Mouse (Mus musculus): Measurements from ENCODE around the gene Terb1. TPM values are rescaled to one million over a fixed set of nuclear protein-coding genes. Genes with fewer than 3 reads are reported as not detected.

Gene Terb1
- polyA plus RNA-seq, 1 experiment, result 6.7 TPM

DNA sequence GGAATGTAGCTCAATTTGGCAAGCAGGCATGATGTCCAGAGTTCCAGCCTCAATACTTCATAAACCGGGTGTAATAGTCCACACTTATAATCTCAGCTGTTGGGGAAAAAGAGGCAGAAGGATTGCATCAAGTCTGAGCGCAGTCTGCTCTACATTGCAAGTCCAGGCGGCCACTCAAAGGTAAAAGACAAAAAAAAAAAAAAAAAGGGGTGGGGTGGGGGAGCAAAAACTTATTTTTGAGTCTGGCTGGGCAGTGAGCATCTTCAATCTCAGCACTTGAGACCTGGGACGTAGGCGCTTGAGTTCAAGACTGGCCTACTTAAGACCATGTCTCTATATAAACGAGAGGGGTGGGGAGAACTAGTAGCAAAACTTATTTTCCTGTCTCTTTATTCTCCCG lies 23.8 kb upstream of the Terb1 start:
- peak overlapping the region; percentile 91; the same call in 1 of the 2 replicates for H3K27ac ChIP-seq (ENCODE audit: control insufficient read depth, insufficient read depth, low read depth, low read length)
- no peaks in the 10 kb centered on the region for H3K36me3 ChIP-seq (ENCODE audit: control insufficient read depth, insufficient read depth, low read length)
- H3K4me1 ChIP-seq (ENCODE audit: control insufficient read depth, insufficient read depth, low read length), result peaks cover 6% of the 10 kb centered on the region
- H3K27me3 ChIP-seq (ENCODE audit: control insufficient read depth, insufficient read depth, low read length), result no peaks in the 10 kb centered on the region
- peak overlapping the region; percentile 99 for H3K4me3 ChIP-seq (ENCODE audit: control insufficient read depth, low read depth, low read length)
- TF ChIP-seq POLR2A (IDR thresholded peaks at IDR 0.05; ENCODE audit: control insufficient read depth, low read depth, low read length), result no peak
- no peak for TF ChIP-seq CTCF (IDR thresholded peaks at IDR 0.05; ENCODE audit: control insufficient read depth, insufficient read depth, insufficient replicate concordance, low read depth, low read length)

DNA sequence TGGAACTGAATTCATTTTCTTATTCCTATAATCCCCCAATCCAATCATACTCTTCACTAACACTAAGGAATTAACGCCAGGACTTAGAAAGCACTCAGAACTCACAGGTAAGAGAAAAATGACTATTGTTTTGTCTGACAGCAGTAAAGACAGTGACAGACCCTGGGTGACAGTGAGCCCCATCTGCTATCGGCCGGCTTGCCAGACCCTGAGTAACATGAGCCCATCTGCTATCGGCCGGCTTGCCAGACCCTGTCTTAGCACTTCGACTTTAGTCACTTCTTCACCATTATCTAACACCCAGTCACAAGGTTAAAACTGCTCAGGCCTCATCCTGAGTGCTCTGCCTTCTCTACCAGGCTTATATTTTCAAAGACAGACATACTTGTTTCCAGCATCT lies 20.0 kb upstream of the Terb1 start:
- Histone ChIP-seq H3K27me3 (ENCODE audit: control insufficient read depth, insufficient read depth, low read length) (no peaks in the 10 kb centered on the region), H3K36me3 (ENCODE audit: control insufficient read depth, insufficient read depth, low read length) (no peaks in the 10 kb centered on the region), H3K4me3 (ENCODE audit: control insufficient read depth, low read depth, low read length) (no peak overlapping the region), H3K4me1 (ENCODE audit: control insufficient read depth, insufficient read depth, low read length) (no peaks in the 10 kb centered on the region; the same call in 1 of the 2 replicates), H3K27ac (ENCODE audit: control insufficient read depth, insufficient read depth, low read depth, low read length) (no peak overlapping the region)
- TF ChIP-seq CTCF (IDR thresholded peaks at IDR 0.05; ENCODE audit: control insufficient read depth, insufficient read depth, insufficient replicate concordance, low read depth, low read length), result no peak
- TF ChIP-seq POLR2A (IDR thresholded peaks at IDR 0.05; ENCODE audit: control insufficient read depth, low read depth, low read length), result no peak

DNA sequence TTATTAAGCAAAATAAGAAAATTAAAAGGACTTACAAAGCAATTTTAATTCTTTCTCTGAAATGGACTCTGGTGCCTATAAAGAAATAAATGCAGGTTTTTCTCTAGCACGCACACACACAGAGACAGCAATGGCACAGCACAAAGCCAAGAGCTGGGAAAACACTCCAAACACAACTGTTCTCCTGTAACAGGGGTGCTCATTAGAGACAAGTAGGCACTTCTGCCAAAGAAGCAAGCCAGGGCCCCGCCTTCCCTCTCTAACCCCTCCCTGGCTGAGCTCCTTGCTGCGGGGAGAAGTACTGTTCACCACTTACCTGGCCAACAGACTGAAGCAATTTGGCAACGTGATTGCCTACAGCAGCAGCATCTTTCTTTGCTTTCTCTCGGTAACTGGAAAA lies 8.2 kb upstream of the Terb1 start:
- no peaks in the 10 kb centered on the region; the same call in 1 of the 2 replicates for H3K36me3 ChIP-seq (ENCODE audit: control insufficient read depth, insufficient read depth, low read length)
- TF ChIP-seq POLR2A (IDR thresholded peaks at IDR 0.05; ENCODE audit: control insufficient read depth, low read depth, low read length) (no peak), CTCF (IDR thresholded peaks at IDR 0.05; ENCODE audit: control insufficient read depth, insufficient read depth, insufficient replicate concordance, low read depth, low read length) (no peak)
- H3K27me3 ChIP-seq (ENCODE audit: control insufficient read depth, insufficient read depth, low read length), result no peaks in the 10 kb centered on the region
- H3K4me3 ChIP-seq (ENCODE audit: control insufficient read depth, low read depth, low read length), result no peak overlapping the region
- no peaks in the 10 kb centered on the region for H3K4me1 ChIP-seq (ENCODE audit: control insufficient read depth, insufficient read depth, low read length)
- no peak overlapping the region for H3K27ac ChIP-seq (ENCODE audit: control insufficient read depth, insufficient read depth, low read depth, low read length)

DNA sequence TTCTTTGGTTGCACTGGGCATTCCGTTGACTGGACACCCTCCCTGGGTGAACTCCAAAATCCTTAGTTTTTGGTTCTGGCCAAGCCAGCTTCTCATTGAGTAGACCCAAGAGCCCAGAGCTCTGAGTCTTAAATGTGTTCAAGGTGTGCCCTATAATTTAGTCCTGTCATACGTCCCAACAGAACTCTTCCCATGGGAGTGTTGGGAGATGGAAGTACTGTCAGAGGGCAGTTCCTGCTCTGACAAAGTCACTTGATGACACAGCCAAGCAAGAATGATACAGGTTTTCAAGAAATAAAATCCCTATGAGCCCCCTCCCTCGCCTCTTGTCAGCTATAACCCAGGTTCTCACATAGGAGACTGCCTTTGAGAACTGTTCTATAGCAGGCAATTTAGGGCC lies 424 bp upstream of the Terb1 start:
- H3K4me3 ChIP-seq (ENCODE audit: control insufficient read depth, low read depth, low read length), result peak overlapping the region; percentile 88
- TF ChIP-seq CTCF (IDR thresholded peaks at IDR 0.05; ENCODE audit: control insufficient read depth, insufficient read depth, insufficient replicate concordance, low read depth, low read length) (no peak), POLR2A (IDR thresholded peaks at IDR 0.05; ENCODE audit: control insufficient read depth, low read depth, low read length) (no peak)
- no peak overlapping the region for H3K27ac ChIP-seq (ENCODE audit: control insufficient read depth, insufficient read depth, low read depth, low read length)
- no peaks in the 10 kb centered on the region for H3K27me3 ChIP-seq (ENCODE audit: control insufficient read depth, insufficient read depth, low read length)
- peaks cover 4% of the 10 kb centered on the region for H3K4me1 ChIP-seq (ENCODE audit: control insufficient read depth, insufficient read depth, low read length)
- no peaks in the 10 kb centered on the region for H3K36me3 ChIP-seq (ENCODE audit: control insufficient read depth, insufficient read depth, low read length)

DNA sequence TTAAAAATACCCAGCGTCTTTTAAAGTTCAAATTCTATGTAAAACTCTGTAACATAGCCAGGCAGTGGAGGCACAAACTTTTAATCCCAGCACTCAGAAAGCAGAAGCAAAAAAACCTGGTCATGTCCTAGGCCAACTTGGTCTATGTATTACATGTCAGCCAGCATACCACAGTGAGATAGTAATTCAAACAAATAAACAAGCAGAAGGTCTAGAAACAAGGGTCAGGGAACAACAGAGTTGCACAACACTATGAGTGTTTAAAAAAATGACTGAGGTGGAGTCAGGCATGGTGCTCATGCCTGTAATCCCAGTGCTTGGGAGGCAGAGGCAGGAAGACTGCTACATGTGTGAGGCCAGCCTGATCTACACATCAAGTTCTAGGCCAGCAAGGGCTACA lies 30.6 kb downstream of the Terb1 start:
- H3K4me3 ChIP-seq (ENCODE audit: control insufficient read depth, low read depth, low read length), result no peak overlapping the region
- H3K27me3 ChIP-seq (ENCODE audit: control insufficient read depth, insufficient read depth, low read length), result no peaks in the 10 kb centered on the region
- no peaks in the 10 kb centered on the region for H3K4me1 ChIP-seq (ENCODE audit: control insufficient read depth, insufficient read depth, low read length)
- TF ChIP-seq CTCF (IDR thresholded peaks at IDR 0.05; ENCODE audit: control insufficient read depth, insufficient read depth, insufficient replicate concordance, low read depth, low read length) (no peak), POLR2A (IDR thresholded peaks at IDR 0.05; ENCODE audit: control insufficient read depth, low read depth, low read length) (no peak)
- H3K36me3 ChIP-seq (ENCODE audit: control insufficient read depth, insufficient read depth, low read length), result no peaks in the 10 kb centered on the region; the same call in 1 of the 2 replicates
- H3K27ac ChIP-seq (ENCODE audit: control insufficient read depth, insufficient read depth, low read depth, low read length), result no peak overlapping the region

DNA sequence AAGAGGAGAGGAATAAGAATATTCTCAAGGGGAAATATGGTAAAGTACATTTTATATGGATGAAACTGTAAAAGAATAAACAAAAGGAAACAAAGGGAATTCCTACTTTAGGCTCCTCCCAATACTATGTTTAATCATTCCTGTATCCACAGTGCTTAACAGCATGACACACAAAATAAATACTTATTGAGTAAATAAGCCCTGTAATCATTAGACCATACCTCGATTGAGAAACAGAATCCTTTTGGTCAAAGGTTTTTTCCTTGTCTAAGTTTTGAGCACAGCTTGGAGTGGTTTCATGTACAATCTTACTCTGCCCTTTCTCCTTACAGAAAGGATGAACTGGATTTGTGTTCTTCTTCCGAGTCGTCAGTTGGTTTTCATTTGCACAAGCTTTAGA lies 37.2 kb downstream of the Terb1 start:
- no peaks in the 10 kb centered on the region for H3K27me3 ChIP-seq (ENCODE audit: control insufficient read depth, insufficient read depth, low read length)
- no peak overlapping the region for H3K4me3 ChIP-seq (ENCODE audit: control insufficient read depth, low read depth, low read length)
- TF ChIP-seq CTCF (IDR thresholded peaks at IDR 0.05; ENCODE audit: control insufficient read depth, insufficient read depth, insufficient replicate concordance, low read depth, low read length) (no peak), POLR2A (IDR thresholded peaks at IDR 0.05; ENCODE audit: control insufficient read depth, low read depth, low read length) (no peak)
- H3K27ac ChIP-seq (ENCODE audit: control insufficient read depth, insufficient read depth, low read depth, low read length), result no peak overlapping the region
- H3K4me1 ChIP-seq (ENCODE audit: control insufficient read depth, insufficient read depth, low read length), result no peaks in the 10 kb centered on the region
- no peaks in the 10 kb centered on the region for H3K36me3 ChIP-seq (ENCODE audit: control insufficient read depth, insufficient read depth, low read length)

DNA sequence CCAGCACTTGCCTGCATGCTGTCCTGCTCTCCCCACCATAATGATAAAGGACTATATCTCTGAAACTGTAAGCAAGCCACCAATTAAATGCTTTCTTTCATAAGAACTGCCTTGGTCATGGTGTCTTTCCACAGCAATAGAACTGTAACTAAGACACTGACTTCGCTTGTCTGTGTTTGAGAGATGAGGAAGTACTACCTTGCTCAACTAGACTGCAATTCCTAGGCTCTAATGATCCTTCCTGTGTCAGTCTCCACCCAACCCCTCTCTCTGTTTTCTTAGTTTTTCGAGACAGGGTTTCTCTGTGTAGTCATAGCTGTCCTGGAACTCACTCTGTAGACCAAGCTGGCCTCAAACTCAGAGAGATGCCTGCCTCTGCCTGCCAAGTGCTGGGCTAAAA lies 42.2 kb downstream of the Terb1 start:
- Histone ChIP-seq H3K27ac (ENCODE audit: control insufficient read depth, insufficient read depth, low read depth, low read length) (no peak overlapping the region), H3K4me3 (ENCODE audit: control insufficient read depth, low read depth, low read length) (no peak overlapping the region), H3K4me1 (ENCODE audit: control insufficient read depth, insufficient read depth, low read length) (no peaks in the 10 kb centered on the region), H3K36me3 (ENCODE audit: control insufficient read depth, insufficient read depth, low read length) (no peaks in the 10 kb centered on the region), H3K27me3 (ENCODE audit: control insufficient read depth, insufficient read depth, low read length) (no peaks in the 10 kb centered on the region)
- TF ChIP-seq POLR2A (IDR thresholded peaks at IDR 0.05; ENCODE audit: control insufficient read depth, low read depth, low read length), result no peak
- TF ChIP-seq CTCF (IDR thresholded peaks at IDR 0.05; ENCODE audit: control insufficient read depth, insufficient read depth, insufficient replicate concordance, low read depth, low read length), result no peak

DNA sequence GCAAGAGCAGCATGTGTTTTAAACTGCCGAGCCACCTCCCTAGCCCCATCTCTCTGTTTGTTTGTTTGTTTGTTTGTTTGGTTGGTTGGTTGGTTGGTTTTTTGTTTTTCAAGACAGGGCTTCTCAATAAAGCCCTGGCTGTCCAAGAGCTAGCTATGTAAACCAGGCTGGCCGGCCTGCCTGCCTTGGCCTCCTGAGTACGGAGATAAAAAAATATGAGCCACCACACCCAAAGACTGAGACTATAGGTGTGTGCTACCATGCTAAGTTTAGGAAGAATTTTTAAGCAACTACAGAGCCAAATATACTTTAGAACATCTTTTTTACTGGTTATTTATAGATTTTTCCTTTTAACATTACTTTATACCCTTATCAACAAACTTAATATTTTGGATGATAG lies 57.5 kb downstream of the Terb1 start:
- Histone ChIP-seq H3K4me1 (ENCODE audit: control insufficient read depth, insufficient read depth, low read length) (no peaks in the 10 kb centered on the region), H3K4me3 (ENCODE audit: control insufficient read depth, low read depth, low read length) (no peak overlapping the region), H3K27ac (ENCODE audit: control insufficient read depth, insufficient read depth, low read depth, low read length) (no peak overlapping the region), H3K27me3 (ENCODE audit: control insufficient read depth, insufficient read depth, low read length) (no peaks in the 10 kb centered on the region), H3K36me3 (ENCODE audit: control insufficient read depth, insufficient read depth, low read length) (no peaks in the 10 kb centered on the region; the same call in 1 of the 2 replicates)
- no peak for TF ChIP-seq POLR2A (IDR thresholded peaks at IDR 0.05; ENCODE audit: control insufficient read depth, low read depth, low read length)
- TF ChIP-seq CTCF (IDR thresholded peaks at IDR 0.05; ENCODE audit: control insufficient read depth, insufficient read depth, insufficient replicate concordance, low read depth, low read length), result no peak
